Mouse (Mus musculus): Measurements from ENCODE around the gene Ktn1.

The Ktn1 gene

GRCm38 (mm10) chr14:47648218-47648617, at the start of gene Ktn1:
Gene Ktn1 (plus strand): TSS chr14:47648448.
- DNase-seq (ENCODE audit: low read depth, low spot score) = peak; percentile 57

- DNase-seq (ENCODE audit: low read depth, low spot score) = no peak
Observed at GRCm38 (mm10) chr14:47613254-47613653, 35.0 kb upstream of the Ktn1 start.

- no peak for DNase-seq (ENCODE audit: low read depth, low spot score)
Observed at GRCm38 (mm10) chr14:47618891-47619290, 29.4 kb upstream of the Ktn1 start.

GRCm38 (mm10) chr14:47621901-47622300, 26.3 kb upstream of the Ktn1 start:
- DNase-seq (ENCODE audit: low read depth, low spot score) = no peak

GRCm38 (mm10) chr14:47624837-47625236, 23.4 kb upstream of the Ktn1 start:
- DNase-seq (ENCODE audit: low read depth, low spot score) = no peak

- DNase-seq (ENCODE audit: low read depth, low spot score) = no peak
Observed at GRCm38 (mm10) chr14:47626143-47626542, 22.1 kb upstream of the Ktn1 start.

GRCm38 (mm10) chr14:47626812-47627211, 21.4 kb upstream of the Ktn1 start:
- no peak for DNase-seq (ENCODE audit: low read depth, low spot score)

- no peak for DNase-seq (ENCODE audit: low read depth, low spot score)
Observed at GRCm38 (mm10) chr14:47627360-47627759, 20.9 kb upstream of the Ktn1 start.

- DNase-seq (ENCODE audit: low read depth, low spot score) = no peak
Observed at GRCm38 (mm10) chr14:47632419-47632818, 15.8 kb upstream of the Ktn1 start.

GRCm38 (mm10) chr14:47634410-47634809, 13.8 kb upstream of the Ktn1 start:
- no peak for DNase-seq (ENCODE audit: low read depth, low spot score)

- no peak for DNase-seq (ENCODE audit: low read depth, low spot score)
Observed at GRCm38 (mm10) chr14:47634846-47635245, 13.4 kb upstream of the Ktn1 start.

GRCm38 (mm10) chr14:47638316-47638895, 9.8 kb upstream of the Ktn1 start:
- DNase-seq (ENCODE audit: low read depth, low spot score) = no peak

- DNase-seq (ENCODE audit: low read depth, low spot score) = no peak
Observed at GRCm38 (mm10) chr14:47645620-47646019, 2.6 kb upstream of the Ktn1 start.

- no peak for DNase-seq (ENCODE audit: low read depth, low spot score)
Observed at GRCm38 (mm10) chr14:47646246-47646645, 2.0 kb upstream of the Ktn1 start.

- no peak for DNase-seq (ENCODE audit: low read depth, low spot score)
Observed at GRCm38 (mm10) chr14:47646696-47647516, 1.3 kb upstream of the Ktn1 start.

- DNase-seq (ENCODE audit: low read depth, low spot score) = peak; percentile 92
Observed at GRCm38 (mm10) chr14:47648706-47649630, 720 bp downstream of the Ktn1 start.

GRCm38 (mm10) chr14:47649631-47650337, 1.5 kb downstream of the Ktn1 start:
- peak; percentile 58 for DNase-seq (ENCODE audit: low read depth, low spot score)

- no peak for DNase-seq (ENCODE audit: low read depth, low spot score)
Observed at GRCm38 (mm10) chr14:47650338-47650720, 2.1 kb downstream of the Ktn1 start.

GRCm38 (mm10) chr14:47651272-47651671, 3.0 kb downstream of the Ktn1 start:
- DNase-seq (ENCODE audit: low read depth, low spot score) = no peak

- DNase-seq (ENCODE audit: low read depth, low spot score) = no peak
Observed at GRCm38 (mm10) chr14:47655444-47655843, 7.2 kb downstream of the Ktn1 start.

- DNase-seq (ENCODE audit: low read depth, low spot score) = peak; percentile 59
Observed at GRCm38 (mm10) chr14:47663844-47664469, 15.7 kb downstream of the Ktn1 start.
